Mouse (Mus musculus): ENCODE data around the gene March6.

Gene March6

GRCm38 (mm10) chr15:31511406-31511771 is 19.5 kb downstream of the March6 start:
- DNase-seq (ENCODE audit: low spot score) = no peak

- DNase-seq (ENCODE audit: low spot score) = no peak
Measured at GRCm38 (mm10) chr15:31510477-31511405, 20.1 kb downstream of the March6 start.

DNA sequence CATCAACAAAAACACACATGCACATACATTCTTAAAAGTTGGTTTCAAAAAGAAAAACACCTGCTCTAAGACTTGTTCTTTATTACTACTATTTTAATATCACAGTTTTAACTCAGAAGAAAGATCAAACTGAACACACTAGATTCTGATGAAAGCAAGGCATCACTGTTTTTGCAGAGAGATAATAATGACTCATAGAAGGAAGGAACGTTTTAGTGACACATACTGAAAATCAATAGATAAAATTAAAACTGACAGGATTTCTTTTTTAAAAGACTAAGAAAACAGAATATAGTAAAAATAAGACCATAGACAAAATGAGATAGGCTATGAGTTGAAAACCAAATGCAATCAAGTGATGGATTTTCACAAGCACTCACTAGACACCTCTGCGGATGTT is 25.8 kb downstream of the March6 start:
- DNase-seq (ENCODE audit: low spot score) = no peak

DNA sequence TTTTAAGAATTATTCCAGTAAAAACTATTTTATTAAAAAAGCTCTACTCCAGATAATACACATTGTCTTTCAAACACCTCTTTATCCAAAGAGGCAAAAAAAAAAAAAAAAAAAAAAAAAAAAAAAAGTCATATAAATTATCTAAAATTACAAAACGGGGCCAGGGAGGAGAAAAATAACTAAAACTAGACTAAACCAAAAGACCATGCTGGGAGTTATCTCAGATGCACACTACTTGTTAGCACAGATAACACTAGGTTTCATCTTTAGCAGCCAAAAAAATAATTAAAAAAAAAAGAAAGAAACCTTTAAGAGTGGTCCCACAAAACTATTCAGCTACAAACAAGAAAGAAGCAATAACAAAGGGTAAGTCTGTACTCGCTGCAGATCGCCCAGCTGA is 27.4 kb downstream of the March6 start:
- no peak for DNase-seq (ENCODE audit: low spot score)

DNA sequence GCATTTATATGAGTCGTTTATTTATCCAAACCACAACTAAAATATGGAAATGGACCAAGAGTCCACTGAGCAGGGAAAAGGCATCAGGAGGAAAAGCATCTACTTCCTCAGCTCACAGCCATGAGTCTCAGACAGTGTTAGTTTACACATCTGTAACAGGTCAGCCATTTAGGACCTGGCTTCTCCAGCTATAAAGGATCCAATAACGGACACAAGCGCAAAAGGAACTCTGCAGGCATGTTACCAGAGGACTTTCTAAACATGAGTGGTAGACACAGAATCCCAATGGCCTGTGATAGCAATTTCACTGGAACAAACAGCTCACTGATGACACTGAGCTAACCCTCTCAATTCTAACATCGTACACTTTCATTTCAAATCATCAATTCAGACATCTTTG is 27.9 kb downstream of the March6 start:
- DNase-seq (ENCODE audit: low spot score) = no peak

GRCm38 (mm10) chr15:31502313-31502712 is 28.5 kb downstream of the March6 start:
- DNase-seq (ENCODE audit: low spot score) = no peak

- DNase-seq (ENCODE audit: low spot score) = no peak
Measured at GRCm38 (mm10) chr15:31494803-31495202, 36.0 kb downstream of the March6 start.

- DNase-seq (ENCODE audit: low spot score) = no peak
Measured at GRCm38 (mm10) chr15:31494310-31494709, 36.5 kb downstream of the March6 start.

DNA sequence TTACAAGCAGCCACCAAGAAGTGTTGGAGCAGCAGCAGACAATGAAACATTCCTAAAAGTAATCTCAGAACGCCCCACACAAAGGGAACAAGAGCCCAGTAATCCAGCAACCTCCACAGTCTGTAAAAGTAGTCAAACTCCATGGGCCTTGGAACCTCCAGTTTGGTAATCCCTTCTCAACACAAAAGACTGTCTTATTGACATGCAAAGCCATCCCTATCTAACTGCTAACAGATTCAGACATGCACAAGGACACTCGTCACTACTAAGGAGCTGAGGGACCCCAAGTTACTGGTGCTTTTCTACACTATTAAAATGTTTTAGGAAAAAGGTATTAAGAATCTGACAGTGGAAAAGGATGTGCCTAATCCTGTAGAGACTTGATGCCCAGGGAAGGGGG is 43.4 kb downstream of the March6 start:
- no peak for DNase-seq (ENCODE audit: low spot score)

DNA sequence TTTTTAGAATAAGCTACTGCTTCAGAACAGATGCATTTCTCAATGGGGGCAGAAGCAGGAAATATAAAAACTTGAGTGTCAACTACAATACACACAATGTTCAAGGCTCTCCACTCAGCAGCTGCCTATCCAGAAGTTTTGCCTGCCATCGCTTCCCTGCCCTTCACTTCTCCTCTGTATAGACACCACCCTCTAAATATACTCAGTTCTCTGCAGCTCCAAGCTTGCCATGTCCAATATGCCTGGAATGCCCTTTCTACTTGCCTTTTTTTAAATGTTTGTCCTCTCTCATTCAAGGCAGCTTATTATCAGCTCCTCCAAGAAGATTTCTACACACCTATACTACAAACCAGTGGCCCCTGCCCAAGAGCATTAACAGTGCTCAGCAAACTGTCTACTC is 54.2 kb downstream of the March6 start:
- no peak for DNase-seq (ENCODE audit: low spot score)

DNA sequence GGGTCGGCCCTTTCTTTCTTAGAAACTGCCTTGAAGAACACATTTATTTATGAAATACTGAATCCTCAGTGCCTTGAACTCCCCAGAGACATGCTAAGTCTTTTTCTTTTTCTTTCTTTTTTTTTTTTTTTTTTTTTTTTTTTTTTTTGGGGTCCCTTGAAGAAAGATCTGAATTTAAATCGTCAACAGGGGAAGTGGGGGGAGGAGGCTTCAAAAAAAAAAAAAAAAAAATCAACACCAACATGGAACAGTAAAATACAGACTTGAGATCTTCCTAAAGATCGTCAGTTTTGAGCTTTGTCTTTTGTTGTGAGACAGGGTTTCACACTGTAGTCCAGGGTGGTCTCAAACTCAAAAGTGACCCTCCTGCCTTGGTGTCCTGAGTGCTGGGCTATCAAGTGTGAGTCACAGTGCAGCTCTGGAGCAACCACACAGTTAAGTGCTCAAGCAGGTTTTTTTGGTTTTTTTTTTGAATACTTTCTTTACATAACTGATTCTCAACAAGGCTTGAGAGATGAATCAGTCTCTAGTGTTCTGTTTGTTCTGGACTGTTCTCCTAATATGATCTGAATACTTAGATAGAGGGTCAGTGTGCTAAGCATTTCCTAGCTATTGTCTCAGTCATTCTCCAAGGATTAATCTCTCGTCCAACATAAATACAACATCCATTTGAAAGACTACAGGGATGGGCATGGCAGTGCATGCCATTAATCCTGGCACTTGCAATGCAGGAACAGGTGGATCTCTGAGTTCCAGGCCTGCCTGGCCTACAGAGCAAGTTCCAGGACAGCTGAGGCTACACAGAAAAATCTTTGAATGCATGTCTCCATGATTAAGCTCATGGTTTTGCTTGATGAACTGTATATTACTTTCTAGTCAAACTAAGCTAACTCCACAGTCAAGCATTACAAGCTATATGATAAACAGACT is 57.9 kb downstream of the March6 start:
- no peak for DNase-seq (ENCODE audit: low spot score)

DNA sequence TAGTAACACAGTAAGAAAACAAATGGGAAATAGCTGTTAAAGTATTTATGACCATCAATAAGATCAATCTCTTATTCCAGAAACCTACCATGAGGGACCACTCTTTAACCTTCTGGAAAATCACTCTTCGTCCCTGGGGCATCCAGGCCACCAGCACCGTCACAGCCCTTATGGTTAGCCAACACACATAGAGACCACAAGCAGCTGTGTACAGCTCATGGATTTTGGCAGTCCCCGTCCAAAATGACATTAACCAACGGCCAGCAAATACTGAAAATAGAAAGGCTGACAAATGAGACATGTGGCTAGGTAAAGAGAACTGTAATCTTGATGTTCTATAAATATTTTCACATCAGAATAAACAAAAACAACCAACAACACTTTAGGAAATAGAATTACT is 59.3 kb downstream of the March6 start:
- DNase-seq (ENCODE audit: low spot score) = no peak

DNA sequence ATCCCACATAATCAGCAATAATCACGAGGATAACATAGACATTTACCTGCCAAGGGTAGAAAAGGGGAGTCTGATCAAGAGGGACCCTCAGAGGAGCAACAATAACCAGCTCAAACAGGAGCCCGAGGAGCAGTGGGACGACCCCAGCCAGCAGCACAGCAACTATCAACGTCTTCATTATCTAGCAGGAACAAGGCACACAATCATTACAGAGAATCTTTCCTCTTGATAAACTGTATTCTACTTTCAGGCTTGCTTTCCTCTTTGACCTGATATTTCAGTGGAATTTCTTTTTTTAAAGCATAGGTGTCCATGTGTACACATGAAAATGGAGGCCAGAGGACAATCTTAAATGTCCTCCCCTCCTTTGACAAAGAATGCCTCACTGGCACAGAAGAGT is 61.4 kb downstream of the March6 start:
- DNase-seq (ENCODE audit: low spot score) = no peak

DNA sequence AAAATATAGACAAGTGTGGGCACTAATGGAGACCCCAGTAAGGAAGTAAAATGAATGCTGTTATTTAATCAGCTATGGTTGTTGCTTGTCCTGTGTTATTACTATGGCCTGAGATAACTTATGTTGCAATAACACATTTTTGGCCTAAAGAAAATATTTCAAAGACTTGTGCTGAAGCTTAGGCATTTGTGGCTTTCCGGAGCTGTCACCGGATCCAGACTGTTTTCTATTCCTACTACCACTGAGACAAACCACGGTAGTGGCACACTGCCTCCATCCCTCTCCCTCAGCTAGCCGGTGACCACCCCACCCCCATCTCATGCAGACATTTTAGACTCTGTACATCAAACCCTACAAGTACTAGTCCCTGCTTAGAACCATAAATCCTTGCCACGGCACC is 62.0 kb downstream of the March6 start:
- DNase-seq (ENCODE audit: low spot score) = no peak

- no peak for DNase-seq (ENCODE audit: low spot score)
Measured at GRCm38 (mm10) chr15:31466749-31467148, 64.1 kb downstream of the March6 start.

- DNase-seq (ENCODE audit: low spot score) = no peak
Measured at GRCm38 (mm10) chr15:31466295-31466694, 64.6 kb downstream of the March6 start.

DNA sequence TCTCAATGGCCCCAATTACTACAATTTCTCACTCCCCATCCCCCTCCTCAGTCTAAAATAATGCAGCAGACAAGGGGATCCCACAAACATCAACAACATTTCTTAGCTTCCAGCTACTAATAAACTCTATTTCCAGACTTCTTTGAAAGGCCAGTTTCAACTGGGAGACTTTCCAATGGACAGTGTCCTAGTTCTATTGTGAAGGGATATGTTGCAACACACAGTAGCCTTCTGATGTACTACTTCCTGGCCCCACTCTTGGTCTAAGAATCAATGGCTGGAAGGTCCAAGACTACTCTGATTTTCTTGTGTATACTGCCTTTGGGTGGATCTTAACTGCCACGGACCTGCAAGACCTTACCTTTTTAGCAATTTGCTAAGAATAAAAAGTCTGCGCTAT is 65.0 kb downstream of the March6 start:
- no peak for DNase-seq (ENCODE audit: low spot score)

GRCm38 (mm10) chr15:31460571-31460970 is 70.3 kb downstream of the March6 start:
- no peak for DNase-seq (ENCODE audit: low spot score)

- DNase-seq (ENCODE audit: low spot score) = no peak
Measured at GRCm38 (mm10) chr15:31458081-31458480, 72.8 kb downstream of the March6 start.

GRCm38 (mm10) chr15:31456381-31456780 is 74.5 kb downstream of the March6 start:
- DNase-seq (ENCODE audit: low spot score) = no peak

GRCm38 (mm10) chr15:31454861-31455295 is 76.0 kb downstream of the March6 start:
- DNase-seq (ENCODE audit: low spot score) = no peak

DNA sequence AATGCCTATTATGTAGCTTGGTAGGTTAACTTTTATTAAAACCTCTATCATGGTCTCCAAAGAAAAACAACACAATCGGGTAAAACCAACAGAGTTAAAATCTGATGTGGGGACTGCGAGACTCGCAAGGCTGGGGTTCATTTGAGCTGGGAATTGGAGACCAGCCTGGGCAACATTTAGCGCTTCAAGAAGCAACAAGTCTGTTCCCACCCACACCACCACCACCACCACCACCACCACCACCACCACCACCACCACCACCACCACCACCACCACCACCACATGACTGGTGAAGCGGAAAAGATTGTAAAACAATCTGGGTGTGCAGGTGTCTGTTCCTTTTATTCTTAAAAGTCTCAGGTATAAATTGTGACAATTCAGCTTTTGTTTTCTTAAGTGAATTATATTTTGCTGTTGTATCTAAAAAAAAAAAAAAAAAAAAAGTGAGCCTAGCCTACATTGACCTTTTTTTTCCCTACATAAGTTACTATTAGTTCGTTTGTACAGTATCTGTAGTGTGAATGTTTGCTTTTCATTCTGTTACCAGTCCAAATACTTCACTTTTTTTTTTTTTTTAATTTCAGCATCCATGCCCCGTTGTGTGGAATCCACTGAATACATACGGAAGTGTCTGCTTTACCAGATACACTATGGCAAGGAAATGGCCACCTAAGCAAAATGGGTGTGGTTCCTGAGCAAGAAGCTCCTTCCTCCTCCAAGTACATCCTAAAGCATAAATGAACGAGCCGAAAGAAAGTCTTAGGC is 76.6 kb downstream of the March6 start:
- no peak for DNase-seq (ENCODE audit: low spot score)

Data from ovary, postnatal 36 days (tissue).